Mouse (Mus musculus): ENCODE results near the gene Upp1. TPM values are rescaled to one million over a fixed set of nuclear protein-coding genes. Genes with fewer than 3 reads are reported as not detected.

The Upp1 gene
- 5.0 and 5.2 TPM in 2 replicates for polyA plus RNA-seq (2016; fragmentation: Nextera tagmentation; extraction: Ambion mirVana)

GRCm38 (mm10) chr11:9118050-9118420, at the start of gene Upp1:
Gene Upp1 (plus strand): TSS chr11:9118103.
- DNase-seq (ENCODE audit: low spot score): peak; percentile 35
- Histone ChIP-seq H3K36me3 (no peaks in the 10 kb centered on the region), H3K4me1 (peaks cover 31% of the 10 kb centered on the region), H3K27me3 (ENCODE audit: low read depth, poor library complexity, severe bottlenecking) (peaks cover 77% of the 10 kb centered on the region), H3K27ac (no peak within 1 kb of the TSS), H3K9me3 (replicated peaks) (no peaks in the 10 kb centered on the region), H3K4me3 (peak within 1 kb of the TSS; percentile 38)
- 1% methylated on average over 7 of the region's 7 CpGs for WGBS

GRCm38 (mm10) chr11:9076444-9076843, 41.5 kb upstream of the Upp1 start:
- H3K36me3 ChIP-seq: no peaks in the 10 kb centered on the region
- 93% methylated on average over 3 of the region's 3 CpGs for WGBS
- no peak for DNase-seq (ENCODE audit: low spot score)
- no peaks in the 10 kb centered on the region for H3K27me3 ChIP-seq (ENCODE audit: low read depth, poor library complexity, severe bottlenecking)
- no peaks in the 10 kb centered on the region for H3K9me3 ChIP-seq (replicated peaks)
- H3K4me1 ChIP-seq: no peaks in the 10 kb centered on the region
- no peak overlapping the region for H3K27ac ChIP-seq
- H3K4me3 ChIP-seq: no peak overlapping the region

- peaks cover 19% of the 10 kb centered on the region for H3K4me1 ChIP-seq
- no peak overlapping the region for H3K27ac ChIP-seq
- 70% methylated on average over 2 of the region's 2 CpGs for WGBS
- no peaks in the 10 kb centered on the region for H3K36me3 ChIP-seq
- H3K4me3 ChIP-seq: no peak overlapping the region
- DNase-seq (ENCODE audit: low spot score): no peak
- no peaks in the 10 kb centered on the region for H3K9me3 ChIP-seq (replicated peaks)
- H3K27me3 ChIP-seq (ENCODE audit: low read depth, poor library complexity, severe bottlenecking): peaks cover 43% of the 10 kb centered on the region
Observed at GRCm38 (mm10) chr11:9113189-9113588, 4.7 kb upstream of the Upp1 start.

GRCm38 (mm10) chr11:9115367-9116120, 2.4 kb upstream of the Upp1 start:
- DNase-seq (ENCODE audit: low spot score): no peak
- peak overlapping the region; percentile 25; the same call in 1 of the 2 replicates for H3K4me3 ChIP-seq

GRCm38 (mm10) chr11:9116121-9116520, 1.8 kb upstream of the Upp1 start:
- 2% methylated on average over 10 of the region's 10 CpGs for WGBS
- Histone ChIP-seq H3K4me3 (peak overlapping the region; percentile 25; the same call in 1 of the 2 replicates), H3K27ac (no peak overlapping the region), H3K9me3 (replicated peaks) (no peaks in the 10 kb centered on the region), H3K4me1 (peaks cover 31% of the 10 kb centered on the region), H3K27me3 (ENCODE audit: low read depth, poor library complexity, severe bottlenecking) (peaks cover 72% of the 10 kb centered on the region), H3K36me3 (no peaks in the 10 kb centered on the region)
- no peak for DNase-seq (ENCODE audit: low spot score)

More at GRCm38 (mm10) chr11:9115367-9116120, 2.4 kb upstream of the Upp1 start:
- Histone ChIP-seq H3K9me3 (replicated peaks) (no peaks in the 10 kb centered on the region), H3K36me3 (no peaks in the 10 kb centered on the region), H3K27ac (no peak overlapping the region), H3K27me3 (ENCODE audit: low read depth, poor library complexity, severe bottlenecking) (peaks cover 67% of the 10 kb centered on the region), H3K4me1 (peaks cover 31% of the 10 kb centered on the region)
- WGBS: 9% methylated on average over 9 of the region's 9 CpGs

GRCm38 (mm10) chr11:9116916-9117315, 987 bp upstream of the Upp1 start:
- no peaks in the 10 kb centered on the region for H3K36me3 ChIP-seq
- H3K4me3 ChIP-seq: no peak overlapping the region
- H3K9me3 ChIP-seq (replicated peaks): no peaks in the 10 kb centered on the region
- peaks cover 77% of the 10 kb centered on the region for H3K27me3 ChIP-seq (ENCODE audit: low read depth, poor library complexity, severe bottlenecking)
- DNase-seq (ENCODE audit: low spot score): no peak
- H3K4me1 ChIP-seq: peaks cover 31% of the 10 kb centered on the region
- 1% methylated on average over 3 of the region's 3 CpGs for WGBS
- H3K27ac ChIP-seq: no peak overlapping the region

- WGBS: under 1% methylated on average over 13 of the region's 13 CpGs
- no peaks in the 10 kb centered on the region for H3K9me3 ChIP-seq (replicated peaks)
- no peaks in the 10 kb centered on the region for H3K36me3 ChIP-seq
- H3K4me1 ChIP-seq: peaks cover 31% of the 10 kb centered on the region
- peak overlapping the region; percentile 38 for H3K4me3 ChIP-seq
- H3K27me3 ChIP-seq (ENCODE audit: low read depth, poor library complexity, severe bottlenecking): peaks cover 77% of the 10 kb centered on the region
- DNase-seq (ENCODE audit: low spot score): peak; percentile 45
- no peak overlapping the region for H3K27ac ChIP-seq
Observed at GRCm38 (mm10) chr11:9117358-9118049, 399 bp upstream of the Upp1 start.

- H3K27me3 ChIP-seq (ENCODE audit: low read depth, poor library complexity, severe bottlenecking): peaks cover 77% of the 10 kb centered on the region
- H3K27ac ChIP-seq: no peak overlapping the region
- H3K4me3 ChIP-seq: peak overlapping the region; percentile 38
- WGBS: under 1% methylated on average over 40 of the region's 40 CpGs
- peaks cover 31% of the 10 kb centered on the region for H3K4me1 ChIP-seq
- H3K9me3 ChIP-seq (replicated peaks): no peaks in the 10 kb centered on the region
- no peaks in the 10 kb centered on the region for H3K36me3 ChIP-seq
- peak; percentile 52 for DNase-seq (ENCODE audit: low spot score)
Observed at GRCm38 (mm10) chr11:9118421-9119121, 668 bp downstream of the Upp1 start.

- Histone ChIP-seq H3K4me3 (peak overlapping the region; percentile 38), H3K27ac (no peak overlapping the region), H3K36me3 (no peaks in the 10 kb centered on the region), H3K9me3 (replicated peaks) (no peaks in the 10 kb centered on the region), H3K27me3 (ENCODE audit: low read depth, poor library complexity, severe bottlenecking) (peaks cover 71% of the 10 kb centered on the region), H3K4me1 (peaks cover 31% of the 10 kb centered on the region)
- peak; percentile 33 for DNase-seq (ENCODE audit: low spot score)
- 8% methylated on average over 22 of the region's 22 CpGs for WGBS
Observed at GRCm38 (mm10) chr11:9119231-9120020, 1.5 kb downstream of the Upp1 start.

GRCm38 (mm10) chr11:9122315-9122714, 4.4 kb downstream of the Upp1 start:
- H3K9me3 ChIP-seq (replicated peaks): no peaks in the 10 kb centered on the region
- H3K27ac ChIP-seq: no peak overlapping the region
- WGBS: 72% methylated on average over 4 of the region's 4 CpGs
- peaks cover 20% of the 10 kb centered on the region for H3K4me1 ChIP-seq
- H3K27me3 ChIP-seq (ENCODE audit: low read depth, poor library complexity, severe bottlenecking): peaks cover 45% of the 10 kb centered on the region
- no peak for DNase-seq (ENCODE audit: low spot score)
- H3K4me3 ChIP-seq: no peak overlapping the region
- H3K36me3 ChIP-seq: no peaks in the 10 kb centered on the region

GRCm38 (mm10) chr11:9126373-9127107, 8.6 kb downstream of the Upp1 start:
- Histone ChIP-seq H3K36me3 (no peaks in the 10 kb centered on the region), H3K4me1 (no peaks in the 10 kb centered on the region), H3K27me3 (ENCODE audit: low read depth, poor library complexity, severe bottlenecking) (peaks cover 3% of the 10 kb centered on the region; the same call in 1 of the 2 replicates), H3K9me3 (replicated peaks) (no peaks in the 10 kb centered on the region), H3K4me3 (no peak overlapping the region), H3K27ac (no peak overlapping the region)
- DNase-seq (ENCODE audit: low spot score): no peak
- 74% methylated on average over 5 of the region's 5 CpGs for WGBS

- no peak overlapping the region for H3K4me3 ChIP-seq
- no peaks in the 10 kb centered on the region for H3K36me3 ChIP-seq
- no peaks in the 10 kb centered on the region for H3K4me1 ChIP-seq
- H3K27ac ChIP-seq: no peak overlapping the region
- H3K27me3 ChIP-seq (ENCODE audit: low read depth, poor library complexity, severe bottlenecking): 0 out of 2 replicates have a peak, but pooled peaks cover 3% of the 10 kb centered on the region
- no peaks in the 10 kb centered on the region for H3K9me3 ChIP-seq (replicated peaks)
- WGBS: 67% methylated on average over 2 of the region's 2 CpGs
- DNase-seq (ENCODE audit: low spot score): no peak
Observed at GRCm38 (mm10) chr11:9128110-9128509, 10.2 kb downstream of the Upp1 start.

Data from limb, embryonic 10.5 days (tissue).